In the genomic region with DNA sequence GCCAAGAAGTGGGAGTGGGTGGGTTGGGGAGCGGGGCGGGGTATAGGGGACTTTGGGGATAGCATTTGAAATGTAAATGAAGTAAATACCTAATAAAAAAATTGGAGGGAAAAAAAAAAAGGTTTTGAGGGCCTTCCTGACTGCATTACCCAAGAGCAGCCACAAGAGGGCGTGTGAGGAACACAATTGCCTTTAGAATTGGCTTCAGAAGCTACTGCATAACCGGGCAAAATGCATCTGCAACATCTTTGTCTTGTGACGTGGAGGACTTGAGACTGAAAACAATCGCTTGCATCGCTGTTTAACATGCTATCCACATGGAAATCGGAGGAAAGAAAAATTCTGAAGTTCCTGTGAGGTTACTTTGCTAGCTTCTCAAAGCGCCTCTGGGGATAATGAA, we compare ENCODE assay signal across 8 mouse cellular contexts.
A peak's percentile ranks its signal among the peaks of the same experiment; 100 is the strongest.
DNase-seq lines count a peak whose midpoint lies in the region; ATAC-seq and TF ChIP-seq lines count a peak whose summit lies in the region.

No protein-coding gene starts in this region.

- no peaks in the 10 kb centered on the region for H3K4me1 ChIP-seq in forebrain, embryonic 16.5 days (replicated peaks; ENCODE audit: control insufficient read depth, insufficient read depth, low read length)
- no peaks in the 10 kb centered on the region for H3K4me1 ChIP-seq in liver, postnatal 0 days (ENCODE audit: insufficient read depth)

- 9% methylated on average over 9 of the region's 9 CpGs for WGBS in forebrain, embryonic 16.5 days
- 15% methylated on average over 9 of the region's 9 CpGs for WGBS in liver, postnatal 0 days (ENCODE audit: insufficient replicate concordance)

- H3K9ac ChIP-seq in forebrain, embryonic 16.5 days (replicated peaks; ENCODE audit: low read depth, low read length), result peak overlapping the region; percentile 44; the same call in 1 of the 2 replicates
- H3K9ac ChIP-seq in liver, postnatal 0 days (replicated peaks), result no peak overlapping the region

- peak overlapping the region; percentile 41 for H3K4me2 ChIP-seq in forebrain, embryonic 16.5 days (ENCODE audit: low read length)
- no peak overlapping the region for H3K4me2 ChIP-seq in liver, postnatal 0 days (ENCODE audit: low read depth, low read length)

- peak; percentile 73 for TF ChIP-seq CTCF in liver, postnatal 0 days (IDR thresholded peaks at IDR 0.05; ENCODE audit: low read depth)

- TF ChIP-seq EP300 in liver, postnatal 0 days (IDR thresholded peaks at IDR 0.05; ENCODE audit: low read depth), result no peak

- no peaks in the 10 kb centered on the region for H3K27me3 ChIP-seq in forebrain, embryonic 16.5 days (replicated peaks; ENCODE audit: control insufficient read depth, insufficient read depth, low read length)
- H3K27me3 ChIP-seq in liver, postnatal 0 days (ENCODE audit: insufficient read depth, low read length), result no peaks in the 10 kb centered on the region

- DNase-seq in ovary, postnatal 36 days (ENCODE audit: low spot score), result peak; percentile 17
- no peak for DNase-seq in ovary, postnatal 10 days (ENCODE audit: low spot score)
- peak; percentile 18 for DNase-seq in cerebellum, adult 11-12 months
- peak; percentile 58 to 70 for DNase-seq in kidney, postnatal 4 days
- peak; percentile 32 for DNase-seq in liver, postnatal 0 days
- DNase-seq in right cerebral cortex, postnatal 25 days, result peak; percentile 71
- DNase-seq in B cell, adult 2 months, result no peak

- no peaks in the 10 kb centered on the region for H3K36me3 ChIP-seq in forebrain, embryonic 16.5 days (ENCODE audit: control insufficient read depth, insufficient read depth)
- H3K36me3 ChIP-seq in liver, postnatal 0 days (replicated peaks; ENCODE audit: insufficient read depth, low read length), result no peaks in the 10 kb centered on the region

- H3K27ac ChIP-seq in forebrain, embryonic 16.5 days (ENCODE audit: low read length), result no peak overlapping the region
- no peak overlapping the region for H3K27ac ChIP-seq in liver, postnatal 0 days (ENCODE audit: low read depth)

- H3K4me3 ChIP-seq in forebrain, embryonic 16.5 days (replicated peaks; ENCODE audit: low read length), result peak overlapping the region; percentile 25
- no peak overlapping the region for H3K4me3 ChIP-seq in liver, postnatal 0 days (ENCODE audit: low read depth, low read length)

- peak; percentile 92 for ATAC-seq in forebrain, embryonic 16.5 days
- no peak for ATAC-seq in liver, postnatal 0 days

- no peaks in the 10 kb centered on the region for H3K9me3 ChIP-seq in forebrain, embryonic 16.5 days (ENCODE audit: control insufficient read depth, low read length)
- no peaks in the 10 kb centered on the region for H3K9me3 ChIP-seq in liver, postnatal 0 days (ENCODE audit: low read length)

Comparison
In these comparisons a context has a peak if more than half of its experiments do, and no peak if none do; other contexts are left out.
1. DNase-seq: peak in ovary, postnatal 36 days (single experiment), cerebellum, adult 11-12 months (single experiment), kidney, postnatal 4 days (2 of 2), liver, postnatal 0 days (single experiment) and right cerebral cortex, postnatal 25 days (single experiment); none in ovary, postnatal 10 days (single experiment) and B cell, adult 2 months (0 of 2).